Mouse (Mus musculus) MEL (cell line): Measurements from ENCODE around the gene Ndufa7. TPM values are rescaled to one million over a fixed set of nuclear protein-coding genes. Genes with fewer than 3 reads are reported as not detected.
A peak's percentile ranks its signal among the peaks of the same experiment; 100 is the strongest.

ENCODE experiments used
- DNase-seq: peaks from one replicate; pipeline ENCODE4 v3.0.0; 2011; ENCODE audit warnings: low read depth, low spot score
- H3K27ac ChIP-seq: 2 replicates; pipeline ENCODE4 v1.5.1; 2012; ENCODE audit warnings: low read depth, mild to moderate bottlenecking, control low read depth, low read length, moderate library complexity; ENCODE audit not compliant: control insufficient read depth
- H3K27me3 ChIP-seq, 2 experiments: fragments of 150-350 bp in 1 of 2; sonication (generic) in 1 of 2; 2 replicates each; pipeline ENCODE4 v1.6.1; 2012; ENCODE audit warnings: low read length in 2 of 2, mild to moderate bottlenecking in 2 of 2, improper control_type of control experiment in 1 of 2, moderate library complexity in 1 of 2; ENCODE audit not compliant: insufficient read depth in 2 of 2, control insufficient read depth in 1 of 2
- H3K36me3 ChIP-seq, 2 experiments: 2 replicates each; pipeline ENCODE4 v1.6.1; 2012 to 2014; ENCODE audit warnings: low read length in 2 of 2, improper control_type of control experiment in 1 of 2, inconsistent platforms in 1 of 2, mild to moderate bottlenecking in 1 of 2; ENCODE audit not compliant: insufficient read depth in 2 of 2, control insufficient read depth in 1 of 2
- H3K4me1 ChIP-seq, 2 experiments: fragments of 150-350 bp in 1 of 2; sonication (generic) in 1 of 2; 2 replicates each; pipeline ENCODE4 v1.6.1; 2012; ENCODE audit warnings: low read length in 2 of 2, improper control_type of control experiment in 1 of 2, mild to moderate bottlenecking in 1 of 2; ENCODE audit not compliant: insufficient read depth in 2 of 2, control insufficient read depth in 1 of 2
- H3K4me3 ChIP-seq, 2 experiments: fragments of 150-350 bp in 1 of 2; sonication (generic) in 1 of 2; 2 replicates each; pipeline ENCODE4 v1.5.1; 2012; ENCODE audit warnings: low read depth in 2 of 2, low read length in 2 of 2, mild to moderate bottlenecking in 2 of 2, moderate library complexity in 2 of 2, control low read depth in 1 of 2, improper control_type of control experiment in 1 of 2; ENCODE audit not compliant: control insufficient read depth in 1 of 2, insufficient read depth in 1 of 2
- H3K79me2 ChIP-seq: 2 replicates; pipeline ENCODE4 v1.6.1; 2012; ENCODE audit warnings: mild to moderate bottlenecking, low read length, moderate library complexity; ENCODE audit not compliant: control insufficient read depth, poor library complexity, insufficient read depth
- H3K9ac ChIP-seq: 2 replicates; pipeline ENCODE4 v1.6.1; 2012; ENCODE audit warnings: low read depth, mild to moderate bottlenecking, control low read depth, low read length, moderate library complexity; ENCODE audit not compliant: control insufficient read depth, poor library complexity, severe bottlenecking
- H3K9me3 ChIP-seq: fragments of 150-350 bp; sonication (generic); replicated peaks from 2 replicates; pipeline ENCODE4 v1.6.1; 2012; ENCODE audit warnings: mild to moderate bottlenecking, low read length, improper control_type of control experiment, moderate library complexity; ENCODE audit not compliant: insufficient read depth
- GABPA ChIP-seq: IDR thresholded peaks from 2 replicates; pipeline ENCODE4 v1.6.1; 2012; ENCODE audit warnings: low read depth, mild to moderate bottlenecking, inconsistent platforms, low read length, improper control_type of control experiment, moderate library complexity
- GATA1 ChIP-seq: IDR thresholded peaks from 2 replicates; pipeline ENCODE4 v1.6.1; 2011; ENCODE audit warnings: low read depth, low read length, improper control_type of control experiment
- HCFC1 ChIP-seq: IDR thresholded peaks from 2 replicates; pipeline ENCODE4 v1.6.1; 2012; ENCODE audit warnings: low read depth, mild to moderate bottlenecking, inconsistent platforms, low read length, improper control_type of control experiment, moderate library complexity
- JUND ChIP-seq: IDR thresholded peaks from 2 replicates; pipeline ENCODE4 v1.6.1; 2011; ENCODE audit warnings: low read depth, mild to moderate bottlenecking, improper control_type of control experiment, low read length
- KAT2A ChIP-seq: conservative IDR thresholded peaks from 2 replicates; pipeline ENCODE4 v1.6.1; 2012; ENCODE audit warnings: low read depth, low read length, improper control_type of control experiment, inconsistent platforms
- MAFK ChIP-seq: IDR thresholded peaks from 2 replicates; pipeline ENCODE4 v1.6.1; 2011; ENCODE audit warnings: low read depth, mild to moderate bottlenecking, low read length, improper control_type of control experiment, borderline replicate concordance
- MAZ ChIP-seq: IDR thresholded peaks from 2 replicates; pipeline ENCODE4 v1.6.1; 2012; ENCODE audit warnings: low read depth, mild to moderate bottlenecking, inconsistent platforms, low read length, improper control_type of control experiment
- MEF2A ChIP-seq: IDR thresholded peaks from 2 replicates; pipeline ENCODE4 v1.6.1; 2014; ENCODE audit warnings: low read depth, mild to moderate bottlenecking, inconsistent platforms, low read length, improper control_type of control experiment; ENCODE audit not compliant: poor library complexity, insufficient replicate concordance, severe bottlenecking; ENCODE audit errors: extremely low read depth
- MYB ChIP-seq: IDR thresholded peaks from 2 replicates; pipeline ENCODE4 v1.6.1; 2011; ENCODE audit warnings: mild to moderate bottlenecking, low read depth, low read length, improper control_type of control experiment
- MYC ChIP-seq: IDR thresholded peaks from 2 replicates; pipeline ENCODE4 v1.6.1; 2011; ENCODE audit warnings: low read depth, mild to moderate bottlenecking, low read length, improper control_type of control experiment, moderate library complexity
- NELFE ChIP-seq: IDR thresholded peaks from 2 replicates; pipeline ENCODE4 v1.6.1; 2011; ENCODE audit warnings: low read depth, low read length, improper control_type of control experiment
- POLR2AphosphoS5 ChIP-seq: IDR thresholded peaks from 2 replicates; pipeline ENCODE4 v1.6.1; 2012; ENCODE audit warnings: low read depth, borderline replicate concordance, mild to moderate bottlenecking, inconsistent platforms, low read length, moderate library complexity, mixed read lengths
- RAD21 ChIP-seq: IDR thresholded peaks from 2 replicates; pipeline ENCODE4 v1.6.1; 2011; ENCODE audit warnings: mild to moderate bottlenecking, low read depth, low read length, improper control_type of control experiment
- RCOR1 ChIP-seq: IDR thresholded peaks from 2 replicates; pipeline ENCODE4 v1.6.1; 2012; ENCODE audit warnings: low read depth, mild to moderate bottlenecking, inconsistent platforms, low read length, improper control_type of control experiment
- SIN3A ChIP-seq: IDR thresholded peaks from 2 replicates; pipeline ENCODE4 v1.6.1; 2012; ENCODE audit warnings: low read length, improper control_type of control experiment, inconsistent platforms
- SMC3 ChIP-seq: IDR thresholded peaks from 2 replicates; pipeline ENCODE4 v1.6.1; 2011; ENCODE audit warnings: low read depth, low read length, improper control_type of control experiment
- TAL1 ChIP-seq: IDR thresholded peaks from 2 replicates; pipeline ENCODE4 v1.6.1; 2012; ENCODE audit warnings: mild to moderate bottlenecking, inconsistent platforms, low read length, moderate library complexity, mixed read lengths
- UBTF ChIP-seq: IDR thresholded peaks from 2 replicates; pipeline ENCODE4 v1.6.1; 2012; ENCODE audit warnings: low read depth, mild to moderate bottlenecking, inconsistent platforms, low read length, improper control_type of control experiment, moderate library complexity, borderline replicate concordance; ENCODE audit not compliant: insufficient read depth
- USF1 ChIP-seq: IDR thresholded peaks from 2 replicates; pipeline ENCODE4 v1.6.1; 2014; ENCODE audit warnings: low read depth, mild to moderate bottlenecking, inconsistent platforms, low read length, improper control_type of control experiment, moderate library complexity
- ZMIZ1 ChIP-seq: IDR thresholded peaks from 2 replicates; pipeline ENCODE4 v1.6.1; 2012; ENCODE audit warnings: low read depth, mild to moderate bottlenecking, inconsistent platforms, low read length, improper control_type of control experiment, moderate library complexity
- ZNF384 ChIP-seq: IDR thresholded peaks from 2 replicates; pipeline ENCODE4 v1.6.1; 2012; ENCODE audit warnings: low read depth, mild to moderate bottlenecking, inconsistent platforms, low read length, improper control_type of control experiment
- polyA plus RNA-seq, 2 experiments: library from polyadenylated mRNA; stranded (reverse) in 1 of 2; unstranded in 1 of 2; fragments of >175 nt in 1 of 2; fragments of >200 nt in 1 of 2; gene quantifications; 2 replicates each; pipeline versions ENCODE4 v1.2.1 to v1.2.4; 2012; ENCODE audit warnings: low replicate concordance in 2 of 2, low read depth in 1 of 2; ENCODE audit not compliant: insufficient read length in 2 of 2, insufficient read depth in 1 of 2, missing spikeins in 1 of 2
- total RNA-seq: library from RNA; depleted of rRNA; stranded (reverse); fragments of 300-350 nt; gene quantifications from 2 replicates; pipeline ENCODE4 v1.2.3, GENCODE M21; 2012

Ndufa7 gene
- total and polyA plus RNA-seq, 3 experiments = 326 to 370 TPM; not detected in 1

DNA sequence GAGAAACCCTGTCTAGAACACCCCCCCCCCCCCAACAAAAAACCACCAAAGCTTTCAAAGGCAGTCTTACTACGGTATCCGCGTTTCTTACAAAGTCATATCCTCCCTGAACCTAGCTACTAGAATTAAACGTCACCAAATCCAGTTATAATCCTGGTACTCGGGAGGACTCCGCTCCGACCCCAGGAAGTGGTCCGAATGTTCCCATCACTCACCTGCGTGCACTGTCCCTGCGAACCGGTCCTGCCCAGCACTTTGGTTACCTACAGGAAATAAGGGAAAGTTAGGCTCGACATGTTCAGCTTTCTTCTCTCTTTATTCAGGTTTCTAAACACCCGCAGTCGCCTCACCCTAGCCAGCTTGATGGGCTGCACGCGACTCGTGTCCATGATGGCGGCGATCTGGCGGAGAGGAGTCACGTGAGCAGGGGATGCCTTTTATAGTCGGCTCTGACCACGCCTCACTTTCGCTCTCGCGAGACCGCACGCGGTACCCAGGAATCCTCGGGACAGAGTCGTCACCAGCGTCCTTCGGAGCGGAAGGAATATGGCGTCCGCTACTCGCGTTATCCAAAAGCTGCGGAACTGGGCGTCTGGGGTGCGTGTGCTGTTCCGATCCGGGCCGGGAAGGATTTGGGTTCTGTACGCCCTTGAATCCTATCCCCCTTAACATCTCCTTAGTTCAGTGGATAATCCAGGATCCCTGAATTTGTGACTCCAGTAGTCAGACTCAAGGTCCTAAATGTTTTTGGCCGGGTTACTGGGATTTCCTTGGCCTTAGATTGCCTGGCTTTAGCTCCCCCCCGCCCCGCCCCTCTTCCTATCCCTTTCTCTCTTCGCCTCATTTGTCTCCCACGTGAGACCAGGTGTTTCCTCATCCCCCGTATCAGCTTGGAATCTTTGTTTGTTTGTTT, at the start of gene Ndufa7, which contains the start of gene Rps28 (continued):
- TF ChIP-seq UBTF (no peak), USF1 (peak; percentile 96), RAD21 (no peak), MYB (no peak)

DNA sequence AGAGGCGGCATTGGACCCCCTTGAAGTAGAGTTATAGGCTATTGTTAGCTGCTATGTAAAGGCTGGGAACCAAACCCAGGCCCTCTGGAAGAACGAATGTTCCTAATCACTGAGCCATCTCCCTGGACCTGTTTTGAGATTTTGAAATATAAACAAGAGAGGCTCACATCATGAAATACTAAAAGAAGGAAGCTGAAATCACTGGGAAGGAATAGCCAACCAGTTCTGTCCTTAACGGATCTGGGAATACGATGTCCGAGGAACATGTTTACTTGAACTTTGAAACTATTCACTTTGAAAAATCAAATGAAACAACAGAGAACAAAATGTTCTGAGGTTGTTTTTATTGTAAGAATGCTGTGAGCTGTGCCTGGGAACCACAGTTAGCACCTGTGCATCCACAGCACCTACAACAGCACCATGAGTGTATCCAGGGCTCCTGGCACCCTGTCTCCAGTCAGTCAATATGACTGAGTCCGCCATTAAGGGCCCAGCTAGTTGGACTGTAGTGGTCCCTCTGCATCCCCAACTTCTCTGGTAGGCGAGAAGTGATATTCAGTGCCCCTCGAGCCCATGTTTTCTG, 49.7 kb upstream of the Ndufa7 start:
- H3K9ac ChIP-seq = no peak overlapping the region
- no peak overlapping the region for H3K4me3 ChIP-seq

DNA sequence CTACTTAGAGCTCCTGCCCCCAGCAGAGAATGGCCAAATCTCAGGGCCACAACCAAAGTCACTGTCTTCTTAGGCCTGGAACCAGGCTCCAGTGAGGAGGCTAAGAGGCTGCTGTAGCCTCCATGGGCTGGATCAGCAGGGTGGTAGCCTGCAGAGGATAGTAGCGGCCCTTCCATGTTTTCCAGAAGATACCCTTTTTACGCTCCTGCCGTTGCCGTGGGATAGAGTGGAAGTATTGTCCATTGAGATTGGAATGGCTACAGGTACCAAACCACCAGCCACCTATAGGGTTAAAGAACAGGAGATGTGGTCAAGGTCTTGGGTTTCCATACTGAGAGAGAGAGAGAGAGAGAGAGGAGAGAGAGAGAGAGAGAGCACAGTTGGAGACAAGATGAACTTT, 49.1 kb upstream of the Ndufa7 start:
- no peak overlapping the region for H3K4me3 ChIP-seq
- H3K9me3 ChIP-seq = no peaks in the 10 kb centered on the region
- H3K27me3 ChIP-seq = no peaks in the 10 kb centered on the region
- H3K4me1 ChIP-seq = peaks cover 0 to 13% of the 10 kb centered on the region in 2 experiments; a peak in 2 of 4 replicates
- no peaks in the 10 kb centered on the region for H3K79me2 ChIP-seq
- H3K36me3 ChIP-seq = peaks cover 0 to 14% of the 10 kb centered on the region in 2 experiments; a peak in 2 of 4 replicates
- no peak overlapping the region for H3K27ac ChIP-seq
- no peak overlapping the region for H3K9ac ChIP-seq
- no peak for DNase-seq
- TF ChIP-seq MEF2A = no peak
- no peak for TF ChIP-seq MAZ
- no peak for TF ChIP-seq KAT2A
- TF ChIP-seq ZNF384 = no peak
- TF ChIP-seq SIN3A = no peak
- no peak for TF ChIP-seq SMC3
- no peak for TF ChIP-seq TAL1
- no peak for TF ChIP-seq ZMIZ1
- TF ChIP-seq USF1 = no peak

More for the DNA sequence above, 49.7 kb upstream of the Ndufa7 start:
- TF ChIP-seq MYC (no peak), MAFK (no peak), GABPA (no peak), MAZ (no peak), ZMIZ1 (no peak), JUND (no peak), NELFE (no peak), MYB (no peak), ZNF384 (no peak), GATA1 (no peak), POLR2AphosphoS5 (no peak), UBTF (no peak), RCOR1 (no peak), MEF2A (no peak), HCFC1 (no peak)
- H3K27ac ChIP-seq = no peak overlapping the region
- no peaks in the 10 kb centered on the region for H3K79me2 ChIP-seq
- H3K27me3 ChIP-seq = no peaks in the 10 kb centered on the region
- H3K9me3 ChIP-seq = no peaks in the 10 kb centered on the region
- H3K36me3 ChIP-seq = peaks cover 0 to 8% of the 10 kb centered on the region in 2 experiments; a peak in 2 of 4 replicates
- no peak for DNase-seq
- H3K4me1 ChIP-seq = peaks cover 0 to 9% of the 10 kb centered on the region in 2 experiments; a peak in 2 of 4 replicates
